Mouse (Mus musculus) ES-Bruce4 (cell line): ENCODE data around the gene Ankrd52.

Experiments
- EP300 ChIP-seq: IDR thresholded peaks from 2 replicates; pipeline ENCODE4 v1.6.1; 2011; ENCODE audit warnings: low read depth, low read length; ENCODE audit not compliant: insufficient read depth
- POLR2A ChIP-seq: IDR thresholded peaks from one replicate; pipeline ENCODE4 v1.8.1; 2011; ENCODE audit warnings: low read length; ENCODE audit not compliant: insufficient read depth

DNA sequence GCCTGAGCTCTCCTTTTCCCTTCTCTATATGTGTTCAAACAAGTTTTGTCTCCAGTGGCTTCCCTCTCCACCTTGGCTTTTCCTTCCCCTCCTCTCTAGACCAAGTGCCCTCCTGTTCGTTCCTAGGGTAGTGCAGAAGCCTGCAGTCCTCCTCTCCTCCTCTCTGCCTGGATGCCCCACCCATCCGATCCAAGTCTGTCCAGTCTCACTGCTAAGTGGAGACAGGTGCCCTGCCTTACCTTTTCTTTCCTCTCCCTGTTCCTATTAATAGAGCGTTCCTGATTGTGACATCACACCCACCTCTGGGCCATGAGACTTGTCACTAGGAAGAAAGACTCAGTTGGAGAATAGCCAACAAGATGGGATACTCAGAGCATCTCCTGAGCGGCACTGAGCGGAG lies 37.9 kb downstream of the Ankrd52 start:
- no peak for TF ChIP-seq POLR2A
- TF ChIP-seq EP300 = no peak
